Mouse (Mus musculus): ENCODE data around the gene Vmn1r231.

- TF ChIP-seq POLR2A (IDR thresholded peaks at IDR 0.05; ENCODE audit: insufficient read length, low read depth) (no peak), MYOD1 (IDR thresholded peaks at IDR 0.05; ENCODE audit: control insufficient read depth in 1 of 3, insufficient read length in 2 of 3, low read depth in 2 of 3) (no peak), E2F4 (IDR thresholded peaks at IDR 0.05; ENCODE audit: insufficient read depth) (no peak), POLR2AphosphoS2 (IDR thresholded peaks at IDR 0.05; ENCODE audit: insufficient read length, low read depth) (no peak), MAX (IDR thresholded peaks at IDR 0.05; ENCODE audit: low read depth) (no peak), TCF12 (IDR thresholded peaks at IDR 0.05; ENCODE audit: insufficient read depth, poor library complexity, severe bottlenecking) (no peak)
Observed at GRCm38 (mm10) chr17:20944226-20944625, 39.3 kb upstream of the Vmn1r231 start.

All from myocyte (in vitro differentiated cells).